7 mouse cellular contexts compared by ENCODE assay signal in genomic region chr8:8488695-8489571, GRCm38 (mm10).
DNase-seq lines count a peak whose midpoint lies in the region; ATAC-seq and TF ChIP-seq lines count a peak whose summit lies in the region.

No protein-coding gene starts in this region.

- peak; percentile 62 for ATAC-seq in heart, postnatal 0 days (ENCODE audit: insufficient read depth, low read depth)

- TF ChIP-seq POLR2A in ES-Bruce4 (IDR thresholded peaks at IDR 0.05; ENCODE audit: insufficient read depth, low read length): no peak

- DNase-seq in ZHBTc4 (ENCODE audit: low read depth, low spot score): peak; percentile 53
- DNase-seq in fat pad, adult 2 months (ENCODE audit: extremely low read depth, low read depth, low spot score): peak; percentile 21
- peak; percentile 63 for DNase-seq in heart, postnatal 0 days (ENCODE audit: low spot score)
- DNase-seq in left cerebral cortex, adult 2 months (ENCODE audit: extremely low spot score in 1 of 2, low spot score in 2 of 2): peak; percentile 23 to 52
- DNase-seq in lung, postnatal 4 days: peak; percentile 23 to 58
- DNase-seq in testis, postnatal 10 days (ENCODE audit: low spot score): peak; percentile 48

- H3K36me3 ChIP-seq in ES-Bruce4 (ENCODE audit: control insufficient read depth, insufficient read depth, low read length, poor library complexity, severe bottlenecking): no peaks in the 10 kb centered on the region
- no peaks in the 10 kb centered on the region for H3K36me3 ChIP-seq in heart, postnatal 0 days (replicated peaks; ENCODE audit: control insufficient read depth, insufficient read depth, low read length)

- intact Hi-C loops in left cerebral cortex, adult 2 months (cut with DNase I): no loop called here

- H3K9ac ChIP-seq in ES-Bruce4 (ENCODE audit: low read depth, poor library complexity, severe bottlenecking): peak overlapping the region; percentile 4; the same call in 1 of the 2 replicates
- H3K9ac ChIP-seq in heart, postnatal 0 days (replicated peaks; ENCODE audit: low read depth, low read length): 0 out of 2 replicates have a peak overlapping the region, but pooled peaks have one; percentile 14

- WGBS in heart, postnatal 0 days: 15% methylated on average over 26 of the region's 26 CpGs

- no peak overlapping the region for H3K4me3 ChIP-seq in ES-Bruce4 (ENCODE audit: low read depth, low read length)
- peak overlapping the region; percentile 30 for H3K4me3 ChIP-seq in heart, postnatal 0 days (ENCODE audit: low read depth, low read length)
- H3K4me3 ChIP-seq in left cerebral cortex, adult 2 months: 0 out of 2 replicates have a peak overlapping the region, but pooled peaks have one; percentile 9

- H3K27ac ChIP-seq in ES-Bruce4 (ENCODE audit: insufficient read depth, low read length): no peak overlapping the region
- H3K27ac ChIP-seq in heart, postnatal 0 days (ENCODE audit: low read depth): no peak overlapping the region
- H3K27ac ChIP-seq in left cerebral cortex, adult 2 months: no peak overlapping the region

- peaks cover 5% of the 10 kb centered on the region for H3K4me1 ChIP-seq in ES-Bruce4 (ENCODE audit: control insufficient read depth, insufficient read depth, low read length)
- peaks cover 10% of the 10 kb centered on the region; the same call in 1 of the 2 replicates for H3K4me1 ChIP-seq in heart, postnatal 0 days (ENCODE audit: control insufficient read depth, insufficient read depth)

- no peaks in the 10 kb centered on the region for H3K9me3 ChIP-seq in ES-Bruce4 (replicated peaks; ENCODE audit: control insufficient read depth, insufficient read depth, low read length, poor library complexity, severe bottlenecking)
- no peaks in the 10 kb centered on the region for H3K9me3 ChIP-seq in heart, postnatal 0 days (replicated peaks; ENCODE audit: control insufficient read depth, low read length)

- H3K27me3 ChIP-seq in ES-Bruce4 (ENCODE audit: control insufficient read depth, insufficient read depth, low read length, poor library complexity, severe bottlenecking): no peaks in the 10 kb centered on the region
- no peaks in the 10 kb centered on the region for H3K27me3 ChIP-seq in heart, postnatal 0 days (ENCODE audit: control insufficient read depth, insufficient read depth, low read length)

- TF ChIP-seq EP300 in ES-Bruce4 (IDR thresholded peaks at IDR 0.05; ENCODE audit: insufficient read depth, low read depth, low read length): no peak
- no peak for TF ChIP-seq EP300 in heart, postnatal 0 days (IDR thresholded peaks at IDR 0.05; ENCODE audit: low read depth)

- no peak for TF ChIP-seq CTCF in ES-Bruce4 (IDR thresholded peaks at IDR 0.05; ENCODE audit: low read depth, low read length)
- no peak for TF ChIP-seq CTCF in heart, postnatal 0 days (IDR thresholded peaks at IDR 0.05; ENCODE audit: low read depth)
- TF ChIP-seq CTCF in left cerebral cortex, adult 2 months (IDR thresholded peaks at IDR 0.05): no peak

- peak overlapping the region; percentile 58 for H3K4me2 ChIP-seq in heart, postnatal 0 days (ENCODE audit: low read depth, low read length)
